Mouse (Mus musculus): ENCODE measurements around the gene Trim31. TPM values are rescaled to one million over a fixed set of nuclear protein-coding genes. Genes with fewer than 3 reads are reported as not detected.
A peak's percentile ranks its signal among the peaks of the same experiment; 100 is the strongest.

The Trim31 gene
- polyA plus RNA-seq, 1 experiment from 2014 or later, result not detected

DNA sequence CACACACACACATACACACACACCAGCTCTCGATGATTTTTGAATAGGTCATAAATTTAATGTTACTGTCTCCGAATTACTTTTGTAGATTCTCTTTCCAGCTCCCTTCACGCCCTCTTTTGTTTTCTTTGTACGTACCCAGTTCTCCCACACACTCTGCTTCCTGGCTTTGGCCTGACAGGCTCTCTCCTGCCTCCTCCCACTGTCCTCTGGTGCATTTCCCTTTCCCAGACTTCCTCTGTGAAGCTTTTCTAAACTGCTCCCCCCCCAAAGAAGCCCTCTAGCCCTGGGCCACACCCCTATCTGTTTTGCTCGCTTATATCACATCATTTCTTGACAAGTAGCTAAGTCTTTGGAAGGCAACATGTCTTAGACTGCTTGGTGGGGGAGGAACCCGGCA is 32.3 kb downstream of the Trim31 start:
- Histone ChIP-seq H3K9me3 (no peaks in the 10 kb centered on the region), H3K4me1 (no peaks in the 10 kb centered on the region), H3K27me3 (no peaks in the 10 kb centered on the region), H3K9ac (no peak overlapping the region), H3K27ac (no peak overlapping the region), H3K4me3 (no peak overlapping the region), H3K4me2 (replicated peaks) (no peak overlapping the region), H3K36me3 (no peaks in the 10 kb centered on the region)
- 72% methylated on average over 6 of the region's 6 CpGs for WGBS
- ATAC-seq (ENCODE audit: low FRiP score, low read depth), result no peak

- Histone ChIP-seq H3K9ac (no peak overlapping the region), H3K36me3 (no peaks in the 10 kb centered on the region), H3K4me2 (replicated peaks) (no peak overlapping the region), H3K4me1 (no peaks in the 10 kb centered on the region), H3K4me3 (no peak overlapping the region), H3K9me3 (no peaks in the 10 kb centered on the region), H3K27me3 (no peaks in the 10 kb centered on the region), H3K27ac (no peak overlapping the region)
- ATAC-seq (ENCODE audit: low FRiP score, low read depth), result no peak
- WGBS, result 80% methylated on average over 4 of the region's 4 CpGs
Measured at GRCm38 (mm10) chr17:36931130-36931529, 33.2 kb downstream of the Trim31 start.

- H3K9me3 ChIP-seq, result no peaks in the 10 kb centered on the region
Measured at GRCm38 (mm10) chr17:36931806-36932205, 33.9 kb downstream of the Trim31 start.

DNA sequence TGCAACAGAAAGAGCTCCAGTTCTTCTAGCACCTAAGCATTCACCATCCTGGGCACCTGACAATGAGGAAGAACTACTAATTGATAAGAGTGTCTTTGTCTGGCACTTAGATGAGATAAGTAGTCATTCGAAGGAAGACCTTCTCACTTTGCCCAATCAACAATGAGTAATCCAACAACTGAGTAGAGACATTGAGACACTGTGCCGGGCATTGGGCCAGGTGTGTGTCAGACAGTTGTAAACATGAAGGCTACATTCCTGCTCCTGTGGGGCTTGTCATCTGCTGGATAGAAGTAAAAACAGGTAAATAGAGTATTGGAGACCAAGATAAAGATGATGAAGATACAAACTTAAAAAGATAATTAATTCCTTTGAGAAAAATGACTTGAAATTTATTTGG is 40.1 kb downstream of the Trim31 start:
- 84% methylated on average over 2 of the region's 2 CpGs for WGBS
- Histone ChIP-seq H3K9me3 (no peaks in the 10 kb centered on the region), H3K27ac (no peak overlapping the region), H3K9ac (no peak overlapping the region), H3K27me3 (peaks cover 23% of the 10 kb centered on the region), H3K36me3 (no peaks in the 10 kb centered on the region), H3K4me1 (peaks cover 9% of the 10 kb centered on the region), H3K4me2 (replicated peaks) (no peak overlapping the region), H3K4me3 (no peak overlapping the region)
- ATAC-seq (ENCODE audit: low FRiP score, low read depth), result no peak

More at GRCm38 (mm10) chr17:36931806-36932205, 33.9 kb downstream of the Trim31 start:
- no peak for ATAC-seq (ENCODE audit: low FRiP score, low read depth)
- WGBS, result 71% methylated on average over 2 of the region's 2 CpGs
- Histone ChIP-seq H3K27ac (no peak overlapping the region), H3K36me3 (no peaks in the 10 kb centered on the region), H3K4me1 (no peaks in the 10 kb centered on the region), H3K4me3 (no peak overlapping the region), H3K4me2 (replicated peaks) (no peak overlapping the region), H3K27me3 (no peaks in the 10 kb centered on the region), H3K9ac (no peak overlapping the region)

GRCm38 (mm10) chr17:36942391-36942790 is 44.5 kb downstream of the Trim31 start:
- Histone ChIP-seq H3K9me3 (no peaks in the 10 kb centered on the region), H3K27ac (no peak overlapping the region), H3K9ac (no peak overlapping the region), H3K27me3 (peaks cover 63% of the 10 kb centered on the region), H3K4me1 (peaks cover 33% of the 10 kb centered on the region), H3K36me3 (no peaks in the 10 kb centered on the region), H3K4me2 (replicated peaks) (peak overlapping the region; percentile 80), H3K4me3 (peak overlapping the region; percentile 49)
- peak; percentile 42 for ATAC-seq (ENCODE audit: low FRiP score, low read depth)
- WGBS, result 40% methylated on average over 10 of the region's 10 CpGs

GRCm38 (mm10) chr17:36942791-36943471 is 45.0 kb downstream of the Trim31 start, which contains the start of gene Rnf39:
Rnf39 (plus strand) TSS chr17:36942918.
- Histone ChIP-seq H3K27ac (no peak within 1 kb of the TSS), H3K9ac (peak within 1 kb of the TSS; percentile 65), H3K9me3 (no peaks in the 10 kb centered on the region), H3K27me3 (peaks cover 65% of the 10 kb centered on the region), H3K4me1 (peaks cover 37% of the 10 kb centered on the region), H3K4me3 (peak within 1 kb of the TSS; percentile 49), H3K36me3 (no peaks in the 10 kb centered on the region), H3K4me2 (replicated peaks) (peak within 1 kb of the TSS; percentile 80)
- peak; percentile 17; the same call in 1 of the 2 replicates for ATAC-seq (ENCODE audit: low FRiP score, low read depth)
- 4% methylated on average over 58 of the region's 59 CpGs for WGBS

DNA sequence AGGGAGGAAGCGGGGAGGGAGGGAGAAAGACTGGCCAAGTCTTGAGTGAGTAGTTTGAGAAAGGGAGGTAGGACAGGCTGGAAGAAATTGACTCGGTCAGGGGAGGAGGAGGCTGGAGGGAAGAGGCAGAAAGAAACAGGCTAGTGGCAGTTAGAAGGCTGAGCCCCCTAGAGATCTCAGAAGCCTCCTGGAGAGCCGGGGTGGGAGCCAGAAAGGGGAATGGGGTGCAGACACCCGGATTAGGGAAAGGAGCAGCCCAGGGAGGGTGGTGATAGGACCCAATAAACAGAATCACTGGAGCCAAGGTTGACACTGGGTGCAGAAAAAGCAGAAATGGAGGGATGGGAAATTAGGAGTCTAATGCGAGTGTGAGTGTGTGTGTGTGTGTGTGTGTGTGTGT is 45.8 kb downstream of the Trim31 start:
- H3K27me3 ChIP-seq, result peaks cover 73% of the 10 kb centered on the region
- no peak for ATAC-seq (ENCODE audit: low FRiP score, low read depth)
- WGBS, result 14% methylated on average over 5 of the region's 5 CpGs
- no peak overlapping the region for H3K27ac ChIP-seq
- peaks cover 37% of the 10 kb centered on the region for H3K4me1 ChIP-seq
- peaks cover 6% of the 10 kb centered on the region for H3K36me3 ChIP-seq
- no peaks in the 10 kb centered on the region for H3K9me3 ChIP-seq
- H3K4me3 ChIP-seq, result peak overlapping the region; percentile 49
- H3K9ac ChIP-seq, result 0 out of 2 replicates have a peak overlapping the region, but pooled peaks have one; percentile 65
- H3K4me2 ChIP-seq (replicated peaks), result peak overlapping the region; percentile 80

- H3K9ac ChIP-seq, result no peak overlapping the region
- ATAC-seq (ENCODE audit: low FRiP score, low read depth), result 0 out of 2 replicates have a peak, but pooled peaks have one; percentile 22
- H3K4me1 ChIP-seq, result peaks cover 37% of the 10 kb centered on the region
- peak overlapping the region; percentile 80 for H3K4me2 ChIP-seq (replicated peaks)
- peaks cover 75% of the 10 kb centered on the region for H3K27me3 ChIP-seq
- H3K4me3 ChIP-seq, result peak overlapping the region; percentile 49; the same call in 1 of the 2 replicates
- WGBS, result 9% methylated on average over 9 of the region's 9 CpGs
- H3K9me3 ChIP-seq, result no peaks in the 10 kb centered on the region
- no peak overlapping the region for H3K27ac ChIP-seq
- peaks cover 11% of the 10 kb centered on the region for H3K36me3 ChIP-seq
Measured at GRCm38 (mm10) chr17:36944121-36944775, 46.3 kb downstream of the Trim31 start.

GRCm38 (mm10) chr17:36947051-36947819 is 49.3 kb downstream of the Trim31 start:
- no peak for ATAC-seq (ENCODE audit: low FRiP score, low read depth)
- WGBS, result under 1% methylated on average over 62 of the region's 62 CpGs
- Histone ChIP-seq H3K36me3 (peaks cover 19% of the 10 kb centered on the region), H3K4me1 (peaks cover 45% of the 10 kb centered on the region), H3K27ac (no peak overlapping the region), H3K9me3 (no peaks in the 10 kb centered on the region), H3K9ac (peak overlapping the region; percentile 79), H3K4me2 (replicated peaks) (peak overlapping the region; percentile 96), H3K4me3 (peak overlapping the region; percentile 55), H3K27me3 (peaks cover 60% of the 10 kb centered on the region)

DNA sequence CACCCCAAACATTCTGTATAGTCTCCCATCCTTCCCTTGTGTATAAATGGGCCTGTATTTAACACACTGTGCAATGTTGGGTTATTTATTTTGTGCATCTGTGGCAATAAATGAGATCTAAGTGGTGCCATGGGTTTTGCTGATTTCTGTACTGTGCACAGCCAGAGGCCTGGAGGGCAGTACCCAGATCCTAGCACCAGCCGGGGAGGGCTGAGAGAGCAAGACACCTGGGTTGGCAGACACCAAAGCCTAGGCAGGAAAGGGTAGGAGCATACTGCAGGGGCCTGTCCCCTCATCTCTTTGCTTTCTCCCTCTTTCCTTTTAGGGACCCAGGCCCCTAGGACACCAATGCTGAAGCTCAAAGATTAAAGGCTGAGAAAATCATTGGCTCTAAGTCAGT is 50.4 kb downstream of the Trim31 start:
- Histone ChIP-seq H3K4me3 (no peak overlapping the region), H3K9ac (no peak overlapping the region), H3K4me2 (replicated peaks) (no peak overlapping the region), H3K27me3 (peaks cover 49% of the 10 kb centered on the region), H3K9me3 (no peaks in the 10 kb centered on the region), H3K27ac (no peak overlapping the region), H3K4me1 (peaks cover 35% of the 10 kb centered on the region), H3K36me3 (peaks cover 20% of the 10 kb centered on the region)
- no peak for ATAC-seq (ENCODE audit: low FRiP score, low read depth)
- 81% methylated on average over 1 of the region's 1 CpGs for WGBS

DNA sequence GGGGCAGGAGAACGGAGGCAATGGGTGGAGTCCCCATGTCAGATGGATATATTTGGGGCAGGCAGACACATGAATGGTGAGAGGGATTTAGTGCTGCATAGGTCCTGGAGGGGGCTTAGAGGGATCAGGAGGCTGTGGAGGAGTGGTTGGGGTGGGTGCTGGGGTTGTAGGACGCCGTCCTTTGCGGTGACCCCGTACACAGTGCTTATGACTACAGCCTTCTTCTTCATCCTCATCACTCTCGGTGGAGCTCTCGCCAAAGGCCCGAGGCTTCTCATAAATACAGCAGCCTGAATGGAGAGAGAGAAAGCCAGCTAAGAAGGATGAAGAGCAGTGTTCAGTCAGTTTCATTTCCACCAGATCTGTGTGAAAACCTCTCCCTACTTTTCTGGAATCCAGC is 51.3 kb downstream of the Trim31 start:
- ATAC-seq (ENCODE audit: low FRiP score, low read depth), result no peak

More for the DNA sequence above, 51.3 kb downstream of the Trim31 start:
- H3K4me1 ChIP-seq, result peaks cover 26% of the 10 kb centered on the region
- H3K27me3 ChIP-seq, result peaks cover 39% of the 10 kb centered on the region
- no peaks in the 10 kb centered on the region for H3K9me3 ChIP-seq
- 89% methylated on average over 8 of the region's 8 CpGs for WGBS
- no peak overlapping the region for H3K9ac ChIP-seq
- peaks cover 25% of the 10 kb centered on the region for H3K36me3 ChIP-seq
- no peak overlapping the region for H3K4me2 ChIP-seq (replicated peaks)
- no peak overlapping the region for H3K27ac ChIP-seq
- H3K4me3 ChIP-seq, result no peak overlapping the region

All from limb, embryonic 13.5 days (tissue).